7 mouse cellular contexts compared by ENCODE assay signal in the genomic region with DNA sequence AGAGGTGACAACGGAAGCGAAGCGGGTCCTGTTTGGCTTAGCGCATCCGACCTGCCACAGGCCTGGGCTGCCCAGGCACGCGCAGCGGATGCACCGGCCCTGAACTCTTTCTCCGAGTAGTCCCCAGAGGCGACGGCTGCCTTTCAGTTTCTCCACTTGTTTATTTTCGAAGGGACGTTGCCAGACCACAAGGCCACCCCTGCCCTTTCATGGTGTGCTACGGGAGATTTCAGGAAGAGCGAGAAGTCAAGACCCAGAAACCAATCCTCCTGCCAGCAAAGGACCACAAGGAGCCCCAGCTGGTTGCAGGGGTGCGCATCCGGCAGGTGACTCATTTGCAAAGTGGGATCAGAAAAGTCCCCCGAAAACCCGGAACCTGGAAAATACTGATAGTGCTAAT. TPM values are rescaled to one million over a fixed set of nuclear protein-coding genes. Genes with fewer than 3 reads are reported as not detected.
DNase-seq lines count a peak whose midpoint lies in the region; ATAC-seq and TF ChIP-seq lines count a peak whose summit lies in the region.

No protein-coding gene starts in this region.

- H3K4me2 ChIP-seq in heart, embryonic 14.5 days (ENCODE audit: low read length) = peak overlapping the region; percentile 47
- peak overlapping the region; percentile 27; the same call in 1 of the 2 replicates for H3K4me2 ChIP-seq in liver, embryonic 13.5 days
- H3K4me2 ChIP-seq in stomach, embryonic 16.5 days (ENCODE audit: low read depth, low read length) = peak overlapping the region; percentile 24; the same call in 1 of the 2 replicates

- no peak for TF ChIP-seq CTCF in E14TG2a.4 (conservative IDR thresholded peaks at IDR 0.05; ENCODE audit: low read length)

- H3K27me3 ChIP-seq in E14TG2a.4 (ENCODE audit: insufficient read depth, low read length) = no peaks in the 10 kb centered on the region
- H3K27me3 ChIP-seq in heart, embryonic 14.5 days (ENCODE audit: control insufficient read depth, insufficient read depth, low read length) = no peaks in the 10 kb centered on the region
- peaks cover 19% of the 10 kb centered on the region for H3K27me3 ChIP-seq in liver, embryonic 13.5 days
- peaks cover 6% of the 10 kb centered on the region; the same call in 1 of the 2 replicates for H3K27me3 ChIP-seq in stomach, embryonic 16.5 days (ENCODE audit: control insufficient read depth, insufficient read depth, low read length)

- H3K4me3 ChIP-seq in E14TG2a.4 (replicated peaks; ENCODE audit: low read length) = peak overlapping the region; percentile 67
- 0 out of 4 replicates have a peak overlapping the region, but pooled peaks of 1 of the 2 experiments have one; percentile 0 for H3K4me3 ChIP-seq in heart, embryonic 14.5 days (ENCODE audit: control insufficient read depth in 1 of 2, insufficient read depth in 1 of 2, low read depth in 1 of 2, low read length in 2 of 2)
- no peak overlapping the region for H3K4me3 ChIP-seq in liver, embryonic 13.5 days (replicated peaks)
- no peak overlapping the region for H3K4me3 ChIP-seq in stomach, embryonic 16.5 days (replicated peaks; ENCODE audit: low read length)

- peak overlapping the region; percentile 16; the same call in 1 of the 2 replicates for H3K9ac ChIP-seq in heart, embryonic 14.5 days (ENCODE audit: low read length)
- no peak overlapping the region for H3K9ac ChIP-seq in liver, embryonic 13.5 days
- no peak overlapping the region for H3K9ac ChIP-seq in stomach, embryonic 16.5 days (ENCODE audit: low read length)

- peaks cover 52% of the 10 kb centered on the region for H3K4me1 ChIP-seq in E14TG2a.4 (replicated peaks; ENCODE audit: low read depth, low read length)
- peaks cover 19 to 22% of the 10 kb centered on the region in 2 experiments for H3K4me1 ChIP-seq in heart, embryonic 14.5 days (ENCODE audit: control insufficient read depth in 2 of 2, insufficient read depth in 2 of 2, low read length in 2 of 2)
- peaks cover 15% of the 10 kb centered on the region for H3K4me1 ChIP-seq in liver, embryonic 13.5 days (replicated peaks)
- peaks cover 12% of the 10 kb centered on the region; the same call in 1 of the 2 replicates for H3K4me1 ChIP-seq in stomach, embryonic 16.5 days (ENCODE audit: control insufficient read depth, insufficient read depth, low read length)

- H3K36me3 ChIP-seq in E14TG2a.4 (ENCODE audit: insufficient read depth, low read length) = peaks cover 8% of the 10 kb centered on the region; the same call in 1 of the 2 replicates
- H3K36me3 ChIP-seq in heart, embryonic 14.5 days (ENCODE audit: control insufficient read depth, insufficient read depth, low read length) = no peaks in the 10 kb centered on the region
- no peaks in the 10 kb centered on the region for H3K36me3 ChIP-seq in liver, embryonic 13.5 days
- H3K36me3 ChIP-seq in stomach, embryonic 16.5 days (ENCODE audit: control insufficient read depth, insufficient read depth, low read length) = no peaks in the 10 kb centered on the region

- 13% methylated on average over 20 of the region's 20 CpGs for WGBS in heart, embryonic 14.5 days
- WGBS in liver, embryonic 13.5 days (ENCODE audit: insufficient replicate concordance) = 21% methylated on average over 20 of the region's 20 CpGs
- WGBS in stomach, embryonic 16.5 days = 19% methylated on average over 20 of the region's 20 CpGs

- no peak overlapping the region for H3K27ac ChIP-seq in heart, embryonic 14.5 days (replicated peaks in 1 of 2; ENCODE audit: control insufficient read depth in 1 of 2, insufficient read depth in 1 of 2, low read depth in 2 of 2, low read length in 2 of 2)
- no peak overlapping the region for H3K27ac ChIP-seq in liver, embryonic 13.5 days
- no peak overlapping the region for H3K27ac ChIP-seq in stomach, embryonic 16.5 days (ENCODE audit: low read length)

- DNase-seq in 416B (ENCODE audit: low read depth) = peak; percentile 94
- no peak for DNase-seq in liver, embryonic 13.5 days
- DNase-seq in right cerebral cortex, postnatal 10 days (ENCODE audit: low spot score in 2 of 2) = no peak
- DNase-seq in frontal cortex, postnatal 10 days (ENCODE audit: low spot score in 2 of 2) = no peak

- ATAC-seq in heart, embryonic 14.5 days (ENCODE audit: insufficient number of reproducible peaks, insufficient read depth, low FRiP score, low read depth) = peak; percentile 45; the same call in 1 of the 2 replicates
- no peak for ATAC-seq in liver, embryonic 13.5 days (ENCODE audit: low read depth)
- ATAC-seq in stomach, embryonic 16.5 days (ENCODE audit: insufficient read depth, low FRiP score) = no peak

- H3K9me3 ChIP-seq in E14TG2a.4 (ENCODE audit: low read length) = no peaks in the 10 kb centered on the region
- H3K9me3 ChIP-seq in heart, embryonic 14.5 days (ENCODE audit: control insufficient read depth, low read length) = peaks cover 4% of the 10 kb centered on the region; the same call in 1 of the 2 replicates
- 0 out of 2 replicates have a peak, but pooled peaks cover under 1% of the 10 kb centered on the region for H3K9me3 ChIP-seq in liver, embryonic 13.5 days (replicated peaks)
- H3K9me3 ChIP-seq in stomach, embryonic 16.5 days (replicated peaks; ENCODE audit: control insufficient read depth, low read length) = no peaks in the 10 kb centered on the region

RNA-seq across cellular contexts. Expression of a gene that starts 12.6 kb away (rescaled TPM):
- polyA plus RNA-seq in heart, embryonic 14.5 days (2014; fragmentation: Nextera tagmentation; extraction: Ambion mirVana) = 12.6 and 13.6 TPM in 2 replicates
- 3.2 and 3.6 TPM in 2 replicates for polyA plus RNA-seq in liver, embryonic 13.5 days (2015; fragmentation: Nextera tagmentation; extraction: Ambion mirVana)
- polyA plus RNA-seq in stomach, embryonic 16.5 days (2015; fragmentation: Nextera tagmentation; extraction: Ambion mirVana) = 17.3 and 17.4 TPM in 2 replicates

RNA-seq across cellular contexts. Expression of a gene that starts 38.3 kb away (rescaled TPM):
- polyA plus RNA-seq in heart, embryonic 14.5 days (2014; fragmentation: Nextera tagmentation; extraction: Ambion mirVana) = 12.1 and 12.8 TPM in 2 replicates
- 6.6 and 7.9 TPM in 2 replicates for polyA plus RNA-seq in liver, embryonic 13.5 days (2015; fragmentation: Nextera tagmentation; extraction: Ambion mirVana)
- 18.7 and 20.4 TPM in 2 replicates for polyA plus RNA-seq in stomach, embryonic 16.5 days (2015; fragmentation: Nextera tagmentation; extraction: Ambion mirVana)
